Mouse (Mus musculus): ENCODE measurements around the gene Glt1d1. TPM values are rescaled to one million over a fixed set of nuclear protein-coding genes. Genes with fewer than 3 reads are reported as not detected.
"Not testable (repeated sequence)": the region's sequence is repeated elsewhere in the genome, so short reads cannot be mapped to it uniquely, and the experiment has no call there.

The Glt1d1 gene
- polyA plus RNA-seq, 1 experiment from 2014 or later = 0.62 TPM

DNA sequence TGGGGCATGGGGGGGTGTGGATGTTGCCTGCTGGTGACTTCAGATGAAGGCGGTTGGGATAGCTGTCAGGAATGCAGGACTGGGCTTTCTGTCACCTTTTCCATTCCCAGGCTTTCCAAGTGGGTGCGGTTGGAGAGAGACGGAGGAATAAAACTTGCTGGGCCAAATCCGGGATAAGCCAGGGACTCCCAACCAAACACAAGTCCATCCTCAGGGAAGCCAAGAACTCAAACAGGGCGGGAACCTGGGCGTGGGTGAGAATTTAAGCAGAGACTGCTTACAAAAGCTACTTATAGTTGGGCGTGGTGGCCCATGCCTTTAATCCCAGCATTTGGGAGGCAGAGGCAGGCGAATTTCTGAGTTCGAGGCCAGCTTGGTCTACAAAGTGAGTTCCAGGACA, 73.2 kb downstream of the Glt1d1 start:
- H3K27me3 ChIP-seq (replicated peaks) = no peaks in the 10 kb centered on the region
- H3K9ac ChIP-seq = no peak overlapping the region
- H3K36me3 ChIP-seq = no peaks in the 10 kb centered on the region
- H3K27ac ChIP-seq = no peak overlapping the region
- no peaks in the 10 kb centered on the region for H3K9me3 ChIP-seq
- 88% methylated on average over 9 of the region's 9 CpGs for WGBS
- H3K4me2 ChIP-seq = no peak overlapping the region
- no peak for ATAC-seq (ENCODE audit: insufficient read depth, low FRiP score, low read depth)
- no peak overlapping the region for H3K4me3 ChIP-seq (replicated peaks)
- H3K4me1 ChIP-seq = no peaks in the 10 kb centered on the region

DNA sequence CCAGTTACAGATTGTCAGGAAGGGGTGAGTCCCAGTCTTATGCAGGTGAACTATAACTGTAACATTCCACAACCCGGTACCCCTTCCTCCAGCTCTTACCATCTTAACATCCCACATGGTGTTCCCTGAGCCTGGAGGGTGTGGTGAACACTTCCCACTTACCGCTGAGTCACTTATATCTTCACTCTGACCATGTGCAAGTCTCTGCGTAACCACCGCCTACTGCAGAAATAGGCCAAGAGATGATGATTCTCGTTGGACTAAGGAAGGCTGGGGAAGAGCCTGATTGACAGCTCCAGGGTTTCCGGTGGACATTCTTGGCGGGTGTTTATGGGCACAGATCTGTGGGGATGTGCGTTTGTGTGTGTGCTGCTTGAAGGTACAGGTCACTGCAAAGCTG, 73.9 kb downstream of the Glt1d1 start:
- Histone ChIP-seq H3K9me3 (no peaks in the 10 kb centered on the region), H3K36me3 (no peaks in the 10 kb centered on the region), H3K27me3 (replicated peaks) (no peaks in the 10 kb centered on the region), H3K27ac (no peak overlapping the region), H3K4me1 (no peaks in the 10 kb centered on the region), H3K4me2 (no peak overlapping the region), H3K9ac (no peak overlapping the region), H3K4me3 (replicated peaks) (no peak overlapping the region)
- WGBS = 91% methylated on average over 8 of the region's 8 CpGs
- no peak for ATAC-seq (ENCODE audit: insufficient read depth, low FRiP score, low read depth)

DNA sequence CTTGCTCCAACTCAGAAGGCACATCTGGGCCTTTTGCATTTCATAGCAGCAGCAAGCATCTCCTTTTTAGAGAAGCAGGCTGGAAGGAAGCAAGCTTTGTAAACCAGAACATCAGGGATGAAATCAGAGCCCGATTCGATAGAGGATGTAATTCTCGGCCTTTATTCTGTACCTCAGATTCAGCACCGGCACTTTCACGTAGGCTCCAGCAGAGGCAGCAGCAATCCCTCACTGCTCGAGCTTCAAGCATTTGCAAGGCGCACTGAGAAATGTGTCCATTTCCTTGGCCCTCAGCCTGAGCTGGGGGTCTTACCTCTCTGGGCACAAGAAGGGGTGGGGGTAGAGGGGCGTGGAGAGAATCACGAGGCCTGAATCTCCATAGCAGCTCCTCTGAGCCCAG, 76.1 kb downstream of the Glt1d1 start:
- H3K27ac ChIP-seq = no peak overlapping the region
- H3K4me2 ChIP-seq = no peak overlapping the region
- H3K4me3 ChIP-seq (replicated peaks) = no peak overlapping the region
- H3K9ac ChIP-seq = no peak overlapping the region
- WGBS = 61% methylated on average over 9 of the region's 9 CpGs
- H3K4me1 ChIP-seq = no peaks in the 10 kb centered on the region
- ATAC-seq (ENCODE audit: insufficient read depth, low FRiP score, low read depth) = no peak
- no peaks in the 10 kb centered on the region for H3K9me3 ChIP-seq
- no peaks in the 10 kb centered on the region for H3K36me3 ChIP-seq
- H3K27me3 ChIP-seq (replicated peaks) = no peaks in the 10 kb centered on the region

DNA sequence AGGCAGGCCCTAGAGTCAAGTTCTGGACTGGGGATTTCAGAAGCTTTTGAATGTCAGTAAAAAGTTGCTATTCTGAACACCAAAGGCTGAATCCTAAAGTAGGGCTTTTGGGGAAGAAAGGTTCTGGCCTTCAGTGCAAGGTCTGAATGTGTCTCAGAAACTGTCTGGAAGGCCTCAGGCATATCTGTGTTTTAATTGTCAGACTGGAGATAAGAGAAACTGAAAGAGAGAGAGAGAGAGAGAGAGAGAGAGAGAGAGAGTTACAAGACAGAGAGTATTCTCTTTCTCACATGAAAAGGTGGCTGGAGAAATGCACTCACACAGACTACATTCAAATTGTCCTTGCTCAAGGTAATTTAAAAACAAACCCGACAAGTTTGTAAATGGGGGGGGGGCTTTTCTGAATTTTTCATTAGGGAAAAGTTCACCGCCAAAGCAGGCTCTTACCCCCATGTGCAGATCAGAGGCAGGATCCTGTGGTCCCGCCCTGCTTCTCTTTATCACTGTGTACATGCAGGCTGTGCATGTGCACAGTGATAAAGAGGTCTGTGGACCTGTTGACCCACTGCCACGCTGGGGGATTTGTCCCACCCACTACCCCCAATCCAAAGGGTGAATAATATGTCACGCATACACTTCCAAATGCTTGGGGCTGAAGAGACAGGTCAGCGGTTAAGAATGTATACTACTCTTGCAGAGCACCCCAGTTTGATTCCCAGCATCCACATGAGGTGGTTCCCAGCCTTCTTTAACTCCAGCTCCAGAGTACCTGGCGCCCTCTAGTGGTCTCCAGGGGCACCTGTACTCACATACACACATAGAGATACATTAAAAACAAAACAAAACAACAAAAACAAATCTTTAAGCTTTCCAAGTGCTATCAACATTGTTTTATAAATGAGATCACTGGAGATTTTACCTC, 83.0 kb downstream of the Glt1d1 start:
- H3K27ac ChIP-seq = no peak overlapping the region
- ATAC-seq (ENCODE audit: insufficient read depth, low FRiP score, low read depth) = no peak
- 60% methylated on average over 7 of the region's 7 CpGs for WGBS
- no peaks in the 10 kb centered on the region for H3K36me3 ChIP-seq
- H3K4me2 ChIP-seq = no peak overlapping the region
- H3K4me1 ChIP-seq = no peaks in the 10 kb centered on the region
- H3K9ac ChIP-seq = no peak overlapping the region
- H3K4me3 ChIP-seq (replicated peaks) = no peak overlapping the region
- H3K9me3 ChIP-seq = no peaks in the 10 kb centered on the region
- no peaks in the 10 kb centered on the region for H3K27me3 ChIP-seq (replicated peaks)

DNA sequence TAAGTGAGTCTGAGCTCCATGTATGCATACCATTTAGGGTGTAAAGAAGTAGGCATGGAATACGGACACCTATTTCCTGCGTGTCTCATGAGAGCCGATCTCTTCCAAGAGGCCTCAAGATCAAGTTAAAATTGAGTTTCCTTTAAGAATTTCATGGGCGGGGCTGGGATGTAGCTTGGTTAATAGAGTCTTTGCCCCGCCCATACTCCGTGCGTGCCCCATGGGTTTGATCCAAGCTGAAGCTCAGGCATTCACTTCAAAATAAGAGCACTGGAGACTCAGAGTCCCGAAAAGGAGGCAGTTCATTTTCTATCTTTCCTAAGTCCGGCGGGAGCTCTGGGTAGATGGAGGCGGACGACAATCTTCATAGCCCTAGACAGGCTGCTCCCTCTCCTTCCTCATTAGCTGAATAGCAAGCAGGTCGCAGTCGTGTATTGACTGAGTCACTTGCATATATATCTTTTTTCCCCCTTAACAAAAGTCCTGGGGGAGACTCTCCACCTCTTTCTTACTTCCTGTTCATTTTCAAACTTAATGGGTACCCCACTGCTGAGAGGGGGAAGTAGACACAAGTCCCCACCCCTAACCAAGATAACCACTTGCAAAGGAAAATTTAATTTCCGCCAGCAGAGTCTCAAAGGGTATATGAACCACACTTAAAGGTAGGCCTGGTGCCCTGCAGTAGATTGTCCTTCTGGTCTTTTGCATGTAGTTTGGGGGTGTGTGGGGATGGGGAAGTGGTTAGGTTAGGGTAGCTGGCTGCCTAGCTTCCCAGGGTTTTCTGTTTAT, 88.7 kb downstream of the Glt1d1 start:
- peak; percentile 72; the same call in 1 of the 2 replicates for ATAC-seq (ENCODE audit: insufficient read depth, low FRiP score, low read depth)
- H3K4me3 ChIP-seq (replicated peaks) = peak overlapping the region; percentile 8; the same call in 1 of the 2 replicates
- H3K9me3 ChIP-seq = no peaks in the 10 kb centered on the region
- H3K27ac ChIP-seq = no peak overlapping the region
- WGBS = 29% methylated on average over 15 of the region's 15 CpGs
- H3K4me1 ChIP-seq = no peaks in the 10 kb centered on the region
- H3K27me3 ChIP-seq (replicated peaks) = no peaks in the 10 kb centered on the region
- H3K9ac ChIP-seq = no peak overlapping the region
- no peaks in the 10 kb centered on the region for H3K36me3 ChIP-seq
- peak overlapping the region; percentile 29 for H3K4me2 ChIP-seq

DNA sequence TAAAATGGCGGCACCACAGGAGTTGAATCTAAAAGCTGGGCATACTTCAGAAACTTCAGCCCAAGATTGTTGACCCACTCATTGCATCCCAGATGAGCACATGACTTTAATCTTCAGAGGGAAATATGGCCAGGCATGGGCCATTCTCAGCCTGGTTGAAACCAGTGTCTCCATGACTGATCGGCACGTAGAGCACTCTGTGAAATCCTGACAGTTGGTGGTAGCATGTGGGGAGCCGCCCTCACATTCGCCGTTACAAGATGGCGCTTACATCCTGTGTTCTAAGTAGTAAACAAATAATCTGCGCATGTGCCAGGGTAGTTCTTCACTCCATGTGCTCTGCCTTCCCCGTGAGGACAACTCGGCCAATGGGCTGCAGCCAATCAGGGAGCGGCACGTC, 90.1 kb downstream of the Glt1d1 start:
- not testable (repeated sequence) for H3K27ac ChIP-seq; H3K4me2 ChIP-seq; H3K9ac ChIP-seq; H3K4me1 ChIP-seq; H3K9me3 ChIP-seq; H3K27me3 ChIP-seq (replicated peaks); H3K36me3 ChIP-seq; ATAC-seq (ENCODE audit: insufficient read depth, low FRiP score, low read depth); H3K4me3 ChIP-seq (replicated peaks)
- 94% methylated on average over 12 of the region's 12 CpGs for WGBS

DNA sequence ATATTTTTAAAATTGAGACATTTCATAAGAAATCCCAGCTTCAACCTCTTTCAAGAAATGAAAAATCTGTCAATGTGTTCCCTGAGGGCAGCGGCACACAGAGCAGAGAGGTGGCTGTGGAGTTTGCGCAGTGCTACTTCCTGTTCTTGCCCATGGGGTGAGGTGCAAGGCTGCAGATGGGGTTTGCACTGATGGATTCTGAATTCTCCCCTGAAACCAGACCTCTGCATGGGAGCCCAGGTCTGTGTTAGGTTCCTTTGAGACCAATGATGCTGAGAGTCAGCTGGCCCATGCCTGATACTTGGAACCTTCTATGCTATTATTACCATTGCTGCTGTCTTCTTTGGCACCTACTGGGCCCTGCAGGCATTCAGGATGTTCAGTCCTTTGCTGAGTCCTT, 98.3 kb downstream of the Glt1d1 start:
- Histone ChIP-seq H3K4me1 (no peaks in the 10 kb centered on the region), H3K36me3 (no peaks in the 10 kb centered on the region), H3K9ac (no peak overlapping the region), H3K27ac (no peak overlapping the region), H3K4me3 (replicated peaks) (no peak overlapping the region), H3K27me3 (replicated peaks) (no peaks in the 10 kb centered on the region), H3K9me3 (no peaks in the 10 kb centered on the region), H3K4me2 (no peak overlapping the region)
- 85% methylated on average over 2 of the region's 2 CpGs for whole genome bisulfite sequencing
- no peak for ATAC-seq (ENCODE audit: insufficient read depth, low FRiP score, low read depth)

DNA sequence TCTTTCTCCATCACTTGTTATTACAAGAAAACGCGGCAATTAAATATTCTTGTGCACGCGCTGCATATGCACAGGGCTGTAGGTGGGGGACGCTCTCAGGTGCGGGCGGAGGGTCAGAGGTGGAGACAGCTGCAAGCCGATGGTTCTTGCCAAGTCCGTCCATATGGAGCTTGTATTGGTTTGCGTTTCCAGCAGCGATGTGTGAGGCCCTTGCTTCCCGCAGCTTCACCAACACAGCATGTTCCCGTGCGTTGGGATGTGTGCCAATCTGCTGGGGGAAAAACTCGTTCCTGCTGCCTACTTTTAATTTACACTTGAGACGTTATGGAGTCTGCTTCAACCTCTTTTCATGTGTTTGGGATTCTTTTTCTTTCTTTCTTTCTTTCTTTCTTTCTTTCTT, 109.3 kb downstream of the Glt1d1 start:
- WGBS = 74% methylated on average over 16 of the region's 16 CpGs
- ATAC-seq (ENCODE audit: insufficient read depth, low FRiP score, low read depth) = no peak
- Histone ChIP-seq H3K4me2 (no peak overlapping the region), H3K4me1 (no peaks in the 10 kb centered on the region), H3K36me3 (no peaks in the 10 kb centered on the region), H3K9me3 (no peaks in the 10 kb centered on the region), H3K4me3 (replicated peaks) (no peak overlapping the region), H3K27ac (no peak overlapping the region), H3K27me3 (replicated peaks) (no peaks in the 10 kb centered on the region), H3K9ac (no peak overlapping the region)

DNA sequence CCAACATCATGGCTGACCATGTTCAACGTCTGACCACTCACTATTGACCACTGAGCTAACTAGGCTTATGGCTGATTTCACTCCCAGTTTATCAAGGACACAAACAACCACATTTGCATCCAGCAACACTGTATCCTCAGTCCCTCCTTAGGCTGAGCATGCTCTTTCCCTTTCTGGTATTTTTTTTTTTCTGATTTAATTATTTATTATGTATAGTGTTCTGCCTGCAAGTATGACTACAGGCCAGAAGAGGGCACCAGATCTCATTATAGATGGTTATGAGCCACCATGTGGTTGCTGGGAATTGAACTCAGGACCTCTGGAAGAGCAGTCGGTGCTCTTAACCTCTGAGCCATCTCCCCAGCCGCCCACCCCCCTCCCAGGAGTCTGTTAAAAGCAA, 117.5 kb downstream of the Glt1d1 start:
- H3K36me3 ChIP-seq; H3K27me3 ChIP-seq (replicated peaks); ATAC-seq (ENCODE audit: insufficient read depth, low FRiP score, low read depth); H3K9me3 ChIP-seq; H3K4me1 ChIP-seq; H3K4me3 ChIP-seq (replicated peaks); H3K27ac ChIP-seq; H3K9ac ChIP-seq; H3K4me2 ChIP-seq: not testable (repeated sequence)
- WGBS = 91% methylated on average over 3 of the region's 3 CpGs

DNA sequence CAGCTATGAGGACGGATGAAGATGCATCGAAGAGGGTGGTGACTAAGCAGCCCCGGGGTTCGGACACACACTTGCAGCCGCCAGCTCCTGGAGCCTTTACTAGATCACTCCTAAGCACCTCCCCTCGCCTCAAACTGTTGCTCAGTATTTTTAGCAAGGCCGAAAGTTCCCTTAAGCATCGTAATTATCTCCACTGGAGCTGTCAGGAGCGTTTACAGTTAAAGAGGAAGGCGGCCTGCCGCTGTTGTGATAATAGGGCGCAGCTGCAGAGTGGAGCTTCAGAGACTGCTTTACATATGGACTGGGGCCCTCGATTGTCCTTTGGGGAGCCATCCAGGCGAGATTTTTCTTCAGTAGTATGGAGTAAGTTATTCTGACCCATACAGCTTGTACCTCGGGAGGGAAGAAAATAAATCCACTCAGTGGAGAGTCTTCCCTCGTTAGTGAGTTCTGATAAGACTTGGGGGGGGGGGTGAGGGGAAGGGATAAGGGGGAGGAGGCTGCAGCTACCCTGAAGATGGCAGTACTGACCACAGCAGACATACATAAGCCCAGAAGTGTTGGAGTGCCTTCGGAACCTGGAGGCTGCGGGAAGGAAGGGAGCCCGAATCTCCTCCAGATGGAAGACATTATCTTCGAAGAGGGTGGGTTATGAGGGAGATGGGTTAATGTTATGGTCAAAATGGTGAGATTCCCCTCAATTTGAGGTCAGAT, 119.4 kb downstream of the Glt1d1 start:
- Histone ChIP-seq H3K27ac (no peak overlapping the region), H3K36me3 (no peaks in the 10 kb centered on the region), H3K4me1 (no peaks in the 10 kb centered on the region), H3K4me2 (no peak overlapping the region), H3K27me3 (replicated peaks) (no peaks in the 10 kb centered on the region), H3K9ac (no peak overlapping the region), H3K9me3 (no peaks in the 10 kb centered on the region), H3K4me3 (replicated peaks) (no peak overlapping the region)
- 22% methylated on average over 20 of the region's 20 CpGs for WGBS
- no peak for ATAC-seq (ENCODE audit: insufficient read depth, low FRiP score, low read depth)

DNA sequence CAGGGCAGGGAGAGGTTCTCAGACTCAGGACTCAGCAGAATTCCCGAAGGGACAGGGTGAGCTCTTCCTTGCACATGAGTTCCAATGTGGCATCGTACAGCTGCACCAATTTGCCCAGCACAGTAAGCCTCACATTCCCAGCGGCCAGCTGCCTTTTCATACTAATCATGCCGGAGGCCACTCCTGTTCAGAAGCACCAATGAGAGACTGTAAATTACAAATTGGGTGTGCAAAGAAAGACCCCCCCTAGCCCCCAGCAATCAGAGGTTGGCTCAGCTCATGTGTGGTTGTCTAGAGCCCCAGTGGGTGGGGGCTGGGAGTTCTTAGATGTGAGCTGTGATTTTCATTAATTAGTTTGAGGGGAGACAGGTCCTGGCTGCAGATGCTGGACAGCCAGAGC, 123.5 kb downstream of the Glt1d1 start:
- H3K4me3 ChIP-seq (replicated peaks) = no peak overlapping the region
- H3K27ac ChIP-seq = no peak overlapping the region
- no peaks in the 10 kb centered on the region for H3K27me3 ChIP-seq (replicated peaks)
- H3K36me3 ChIP-seq = no peaks in the 10 kb centered on the region
- WGBS = 75% methylated on average over 4 of the region's 4 CpGs
- H3K9me3 ChIP-seq = no peaks in the 10 kb centered on the region
- H3K4me2 ChIP-seq = no peak overlapping the region
- no peaks in the 10 kb centered on the region for H3K4me1 ChIP-seq
- ATAC-seq (ENCODE audit: insufficient read depth, low FRiP score, low read depth) = no peak
- no peak overlapping the region for H3K9ac ChIP-seq

DNA sequence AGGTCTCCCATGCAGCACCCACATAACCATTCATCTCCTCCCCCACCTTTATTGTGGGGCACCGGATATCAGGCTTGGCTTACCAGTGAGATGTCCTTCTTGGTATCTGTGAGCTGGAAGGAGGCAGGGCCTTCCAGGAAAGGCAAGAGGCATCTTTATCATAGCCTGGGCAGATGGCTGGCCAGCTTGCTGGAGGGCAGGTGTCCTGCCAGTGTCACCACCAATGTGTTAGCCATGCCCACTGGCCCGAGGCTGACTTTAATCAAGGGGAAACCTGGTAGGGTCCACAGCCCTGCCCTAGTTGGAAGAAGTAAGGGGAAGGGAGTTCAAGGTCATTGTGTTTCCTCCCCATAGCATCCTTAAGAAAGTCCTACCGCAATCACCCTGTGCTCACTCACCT, 123.9 kb downstream of the Glt1d1 start:
- no peak overlapping the region for H3K4me3 ChIP-seq (replicated peaks)
- no peaks in the 10 kb centered on the region for H3K36me3 ChIP-seq
- WGBS = 78% methylated on average over 3 of the region's 3 CpGs
- H3K9me3 ChIP-seq = no peaks in the 10 kb centered on the region
- H3K27ac ChIP-seq = no peak overlapping the region
- no peak for ATAC-seq (ENCODE audit: insufficient read depth, low FRiP score, low read depth)
- H3K4me2 ChIP-seq = no peak overlapping the region
- no peaks in the 10 kb centered on the region for H3K4me1 ChIP-seq
- H3K27me3 ChIP-seq (replicated peaks) = no peaks in the 10 kb centered on the region
- no peak overlapping the region for H3K9ac ChIP-seq

Data from stomach, embryonic 15.5 days (tissue).